Mouse (Mus musculus): ENCODE data around the gene Slc26a10. TPM values are rescaled to one million over a fixed set of nuclear protein-coding genes. Genes with fewer than 3 reads are reported as not detected.

Gene Slc26a10
- polyA plus RNA-seq, 1 experiment, result 0.94 TPM

DNA sequence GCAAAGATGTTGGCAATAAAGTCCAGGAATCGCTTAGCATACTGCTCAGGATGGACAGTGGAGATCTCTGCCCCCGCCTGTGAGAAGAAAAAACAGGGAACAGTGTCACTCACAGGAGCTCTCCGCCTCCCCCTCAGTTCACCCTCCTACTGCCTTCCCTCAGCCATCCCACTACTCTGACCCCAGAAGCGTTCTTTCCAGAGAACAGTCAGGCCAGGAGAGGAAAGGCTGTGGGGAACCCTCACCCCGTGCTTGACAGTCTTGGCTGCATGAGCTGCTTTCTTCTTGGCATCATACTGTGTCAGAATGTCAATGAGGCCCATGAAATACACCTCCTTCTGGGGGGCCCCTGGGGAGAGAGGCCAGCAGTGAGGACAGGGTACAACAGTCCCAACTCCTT is 18.6 kb upstream of the Slc26a10 start:
- DNase-seq (ENCODE audit: low read depth in 1 of 2, low spot score in 2 of 2), result no peak
- H3K36me3 ChIP-seq (ENCODE audit: control insufficient read depth, insufficient read depth, low read length), result peaks cover 28% of the 10 kb centered on the region
- no peak overlapping the region for H3K27ac ChIP-seq (ENCODE audit: insufficient read depth, low read length)
- no peak for TF ChIP-seq CTCF (IDR thresholded peaks at IDR 0.05; ENCODE audit: extremely low read depth, insufficient read depth, insufficient read length, insufficient replicate concordance)
- no peak for TF ChIP-seq POLR2A (IDR thresholded peaks at IDR 0.05; ENCODE audit: low read depth, low read length)
- peaks cover 4% of the 10 kb centered on the region; the same call in 1 of the 2 replicates for H3K4me1 ChIP-seq (ENCODE audit: control insufficient read depth, insufficient read depth, insufficient read length)
- no peaks in the 10 kb centered on the region for H3K27me3 ChIP-seq (ENCODE audit: control insufficient read depth, insufficient read depth, low read length)
- WGBS, result 90% methylated on average over 5 of the region's 5 CpGs
- no peak overlapping the region for H3K4me3 ChIP-seq (ENCODE audit: extremely low read depth, insufficient read depth, insufficient read length)

DNA sequence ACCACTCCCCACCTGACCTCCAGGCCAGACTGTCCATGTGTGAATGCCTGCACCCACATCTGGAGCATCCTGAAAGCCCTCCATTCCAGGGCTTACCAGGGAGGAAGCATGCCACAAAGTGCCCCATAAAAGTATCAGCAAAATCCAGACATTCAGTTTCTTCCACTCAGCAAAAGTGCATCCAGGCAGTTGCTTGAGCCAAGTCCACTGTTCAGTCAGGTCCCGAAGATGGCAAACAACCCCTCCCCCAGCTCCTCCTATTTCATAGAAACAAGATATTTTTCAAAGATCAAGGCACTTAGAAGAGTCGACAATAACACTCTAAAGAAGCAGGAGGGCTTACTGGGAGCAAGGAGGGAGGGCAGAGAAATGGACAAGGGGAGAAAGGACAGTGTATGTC is 18.0 kb upstream of the Slc26a10 start:
- Histone ChIP-seq H3K27me3 (ENCODE audit: control insufficient read depth, insufficient read depth, low read length) (no peaks in the 10 kb centered on the region), H3K27ac (ENCODE audit: insufficient read depth, low read length) (no peak overlapping the region), H3K4me1 (ENCODE audit: control insufficient read depth, insufficient read depth, insufficient read length) (peaks cover 4% of the 10 kb centered on the region; the same call in 1 of the 2 replicates), H3K36me3 (ENCODE audit: control insufficient read depth, insufficient read depth, low read length) (peaks cover 26% of the 10 kb centered on the region), H3K4me3 (ENCODE audit: extremely low read depth, insufficient read depth, insufficient read length) (no peak overlapping the region)
- DNase-seq (ENCODE audit: low read depth in 1 of 2, low spot score in 2 of 2), result no peak
- TF ChIP-seq POLR2A (IDR thresholded peaks at IDR 0.05; ENCODE audit: low read depth, low read length) (no peak), CTCF (IDR thresholded peaks at IDR 0.05; ENCODE audit: extremely low read depth, insufficient read depth, insufficient read length, insufficient replicate concordance) (no peak)
- WGBS, result 86% methylated on average over 2 of the region's 2 CpGs

DNA sequence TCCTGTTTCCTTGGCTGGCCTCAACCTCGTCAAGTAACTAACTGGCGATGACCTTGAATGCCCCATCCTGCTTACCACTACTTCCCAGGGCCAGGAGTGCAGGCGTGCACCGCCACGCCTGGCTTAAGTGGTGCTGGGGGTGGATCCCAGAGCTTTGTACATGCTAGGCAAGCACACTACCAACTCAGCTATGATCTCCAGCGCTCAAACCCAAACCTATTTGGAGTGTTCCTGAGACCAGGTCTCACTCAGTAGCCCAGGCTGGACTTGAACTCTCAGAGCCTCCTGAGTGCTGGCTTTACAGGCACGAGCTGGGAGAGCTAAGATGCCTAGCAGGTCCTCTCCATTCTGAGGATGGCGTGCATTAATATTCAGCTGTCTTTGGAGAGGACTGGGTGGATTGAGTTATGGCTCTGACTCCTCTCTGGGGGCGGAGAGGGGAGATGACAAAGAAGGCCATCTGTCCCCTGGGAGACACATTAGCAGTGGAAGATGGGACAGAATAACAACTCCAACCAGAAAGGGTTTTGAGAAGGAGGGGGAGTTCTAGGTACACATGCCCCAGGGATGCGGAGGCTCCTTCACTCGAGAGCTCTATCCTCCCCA is 17.2 kb upstream of the Slc26a10 start:
- H3K27me3 ChIP-seq (ENCODE audit: control insufficient read depth, insufficient read depth, low read length), result no peaks in the 10 kb centered on the region
- H3K4me1 ChIP-seq (ENCODE audit: control insufficient read depth, insufficient read depth, insufficient read length), result peaks cover 4% of the 10 kb centered on the region; the same call in 1 of the 2 replicates
- no peak for DNase-seq (ENCODE audit: low read depth in 1 of 2, low spot score in 2 of 2)
- 92% methylated on average over 11 of the region's 11 CpGs for whole genome bisulfite sequencing
- H3K36me3 ChIP-seq (ENCODE audit: control insufficient read depth, insufficient read depth, low read length), result peaks cover 21% of the 10 kb centered on the region
- no peak for TF ChIP-seq POLR2A (IDR thresholded peaks at IDR 0.05; ENCODE audit: low read depth, low read length)
- no peak for TF ChIP-seq CTCF (IDR thresholded peaks at IDR 0.05; ENCODE audit: extremely low read depth, insufficient read depth, insufficient read length, insufficient replicate concordance)
- no peak overlapping the region for H3K27ac ChIP-seq (ENCODE audit: insufficient read depth, low read length)
- no peak overlapping the region for H3K4me3 ChIP-seq (ENCODE audit: extremely low read depth, insufficient read depth, insufficient read length)

DNA sequence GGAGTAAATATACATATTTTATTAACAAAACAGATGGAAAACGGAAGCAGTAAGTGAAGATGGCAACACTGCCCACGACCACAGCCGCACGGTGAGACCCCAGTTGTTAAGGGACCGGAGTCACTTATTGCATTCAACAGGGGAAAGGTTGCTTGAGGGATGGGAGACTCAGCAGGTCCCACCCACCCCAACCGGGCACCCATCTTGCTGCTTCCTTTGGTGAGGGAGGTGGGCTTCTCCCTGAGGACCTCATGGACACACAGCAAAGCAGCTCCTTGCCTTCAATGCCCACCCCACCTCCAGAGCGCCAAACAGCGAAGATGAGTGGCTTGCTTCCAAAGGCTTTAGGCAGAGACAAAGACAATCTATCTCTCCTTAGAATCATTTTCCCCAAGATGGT is 16.7 kb upstream of the Slc26a10 start:
- no peaks in the 10 kb centered on the region for H3K27me3 ChIP-seq (ENCODE audit: control insufficient read depth, insufficient read depth, low read length)
- H3K4me1 ChIP-seq (ENCODE audit: control insufficient read depth, insufficient read depth, insufficient read length), result peaks cover 4% of the 10 kb centered on the region; the same call in 1 of the 2 replicates
- H3K4me3 ChIP-seq (ENCODE audit: extremely low read depth, insufficient read depth, insufficient read length), result no peak overlapping the region
- H3K36me3 ChIP-seq (ENCODE audit: control insufficient read depth, insufficient read depth, low read length), result peaks cover 19% of the 10 kb centered on the region
- WGBS, result 92% methylated on average over 8 of the region's 8 CpGs
- DNase-seq (ENCODE audit: low read depth in 1 of 2, low spot score in 2 of 2), result no peak
- no peak overlapping the region for H3K27ac ChIP-seq (ENCODE audit: insufficient read depth, low read length)
- TF ChIP-seq CTCF (IDR thresholded peaks at IDR 0.05; ENCODE audit: extremely low read depth, insufficient read depth, insufficient read length, insufficient replicate concordance) (no peak), POLR2A (IDR thresholded peaks at IDR 0.05; ENCODE audit: low read depth, low read length) (no peak)

DNA sequence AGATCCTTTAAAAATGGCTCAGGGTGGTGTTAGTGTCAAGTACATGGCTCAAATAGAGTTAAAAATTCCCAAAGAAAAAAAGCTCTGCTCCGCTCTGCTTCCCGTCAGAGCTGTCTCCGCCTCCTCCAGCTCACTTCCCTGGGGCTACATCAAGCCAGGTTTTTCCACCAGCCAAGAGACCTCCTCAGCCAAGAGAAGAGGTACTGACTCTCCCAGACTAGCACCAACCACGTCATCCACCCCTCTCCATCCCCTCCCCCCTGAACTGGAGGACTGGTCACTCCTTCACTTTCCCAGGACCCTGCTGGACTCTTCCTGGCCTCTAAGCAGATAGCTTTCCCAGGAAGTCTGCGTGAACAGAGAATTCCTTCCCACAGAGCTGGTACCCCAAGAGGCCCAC is 15.9 kb upstream of the Slc26a10 start:
- no peaks in the 10 kb centered on the region for H3K27me3 ChIP-seq (ENCODE audit: control insufficient read depth, insufficient read depth, low read length)
- WGBS, result 93% methylated on average over 5 of the region's 5 CpGs
- peaks cover 4% of the 10 kb centered on the region; the same call in 1 of the 2 replicates for H3K4me1 ChIP-seq (ENCODE audit: control insufficient read depth, insufficient read depth, insufficient read length)
- TF ChIP-seq POLR2A (IDR thresholded peaks at IDR 0.05; ENCODE audit: low read depth, low read length) (no peak), CTCF (IDR thresholded peaks at IDR 0.05; ENCODE audit: extremely low read depth, insufficient read depth, insufficient read length, insufficient replicate concordance) (no peak)
- peak overlapping the region; percentile 38; the same call in 1 of the 2 replicates for H3K27ac ChIP-seq (ENCODE audit: insufficient read depth, low read length)
- H3K36me3 ChIP-seq (ENCODE audit: control insufficient read depth, insufficient read depth, low read length), result peaks cover 17% of the 10 kb centered on the region
- H3K4me3 ChIP-seq (ENCODE audit: extremely low read depth, insufficient read depth, insufficient read length), result no peak overlapping the region
- DNase-seq (ENCODE audit: low read depth in 1 of 2, low spot score in 2 of 2), result no peak

DNA sequence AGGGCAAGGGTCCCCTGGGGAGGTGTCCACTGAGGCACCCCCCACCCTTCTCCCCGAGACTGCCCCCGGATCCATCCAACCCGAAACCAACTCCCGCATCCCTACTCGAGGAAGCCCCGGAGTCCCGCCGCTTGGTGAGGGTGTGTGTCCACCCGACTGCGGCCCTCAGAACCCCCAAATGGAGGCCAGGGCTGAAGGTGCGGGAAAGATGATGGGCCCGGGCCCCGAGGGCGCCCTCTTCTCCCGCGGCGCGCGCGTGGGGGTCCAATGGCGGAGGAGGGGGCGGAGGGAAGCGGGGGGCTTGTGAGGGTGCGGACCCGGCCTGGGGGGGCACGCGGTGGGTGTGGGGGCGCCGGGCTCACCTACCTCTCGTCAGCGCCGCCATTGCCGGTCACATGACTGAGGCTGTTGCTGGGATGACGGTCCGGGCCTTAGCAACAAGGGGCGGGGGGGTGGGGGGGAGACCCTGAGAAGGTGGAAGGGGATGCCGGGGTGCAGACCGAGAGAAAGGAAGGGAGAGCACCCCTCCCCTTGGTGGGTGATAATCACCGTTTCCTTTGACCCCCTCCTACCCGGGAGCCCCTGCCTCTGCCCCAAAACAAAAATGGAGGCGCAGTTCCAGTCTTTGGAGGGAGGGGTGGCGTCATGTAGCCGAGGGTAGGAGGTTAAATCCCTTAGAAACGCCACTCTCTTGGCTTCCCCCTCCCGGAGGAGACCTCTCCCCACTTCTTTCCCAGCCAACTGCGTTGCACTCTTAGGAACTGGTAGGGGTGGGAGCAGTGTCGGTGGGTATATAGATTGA is 15.1 kb upstream of the Slc26a10 start, which contains the start of gene Dtx3:
Dtx3 (minus strand) TSS at position 401 of the 802 bp plus-strand sequence.
- Histone ChIP-seq H3K4me3 (ENCODE audit: extremely low read depth, insufficient read depth, insufficient read length) (peak within 1 kb of the TSS; percentile 65), H3K27ac (ENCODE audit: insufficient read depth, low read length) (peak within 1 kb of the TSS; percentile 38), H3K4me1 (ENCODE audit: control insufficient read depth, insufficient read depth, insufficient read length) (peaks cover 4% of the 10 kb centered on the region; the same call in 1 of the 2 replicates), H3K36me3 (ENCODE audit: control insufficient read depth, insufficient read depth, low read length) (peaks cover 15% of the 10 kb centered on the region), H3K27me3 (ENCODE audit: control insufficient read depth, insufficient read depth, low read length) (no peaks in the 10 kb centered on the region)
- under 1% methylated on average over 45 of the region's 47 CpGs for WGBS
- no peak for TF ChIP-seq POLR2A (IDR thresholded peaks at IDR 0.05; ENCODE audit: low read depth, low read length)
- TF ChIP-seq CTCF (IDR thresholded peaks at IDR 0.05; ENCODE audit: extremely low read depth, insufficient read depth, insufficient read length, insufficient replicate concordance), result no peak
- no peak for DNase-seq (ENCODE audit: low read depth in 1 of 2, low spot score in 2 of 2)
